18 mouse cellular contexts compared by ENCODE assay signal in genomic region chr15:25652368-25652767, GRCm38 (mm10). TPM values are rescaled to one million over a fixed set of nuclear protein-coding genes. Genes with fewer than 3 reads are reported as not detected.
A peak's percentile ranks its signal among the peaks of the same experiment; 100 is the strongest.
DNase-seq lines count a peak whose midpoint lies in the region; ATAC-seq and TF ChIP-seq lines count a peak whose summit lies in the region.
"Had no signal": no experiment of that assay in that cellular context is flagged by ENCODE, and none has a peak within 500 bp of the region (broad histone marks: within the 10 kb centered on the region; RNA-seq: fewer than 3 reads in every experiment).

No protein-coding gene starts in this region.

- no peak for ATAC-seq in liver, embryonic 12.5 days
- no peak for ATAC-seq in activated CD4-positive, CD25-positive, alpha-beta regulatory T cell, adult 4 months
- ATAC-seq: forebrain, embryonic 14.5 days had no signal

- no peak overlapping the region for H3K9ac ChIP-seq in liver, adult 2 months (ENCODE audit: low read depth, low read length)
- H3K9ac ChIP-seq in liver, embryonic 12.5 days = no peak overlapping the region
- no peak overlapping the region for H3K9ac ChIP-seq in ES-E14 (ENCODE audit: insufficient read depth, low read depth, low read length, poor library complexity, severe bottlenecking)
- H3K9ac ChIP-seq: heart, embryonic 13.5 days; limb, embryonic 15.5 days; neural tube, embryonic 13.5 days had no signal

- no peaks in the 10 kb centered on the region for H3K9me3 ChIP-seq in liver, embryonic 12.5 days (replicated peaks)
- H3K9me3 ChIP-seq in ES-E14 (ENCODE audit: control insufficient read depth, insufficient read depth, low read depth, low read length) = no peaks in the 10 kb centered on the region
- H3K9me3 ChIP-seq in limb, embryonic 10.5 days (replicated peaks) = 0 out of 2 replicates have a peak, but pooled peaks cover 2% of the 10 kb centered on the region
- H3K9me3 ChIP-seq: heart, embryonic 13.5 days; limb, embryonic 15.5 days; neural tube, embryonic 13.5 days had no signal

- no peak for DNase-seq in liver, adult 2 months (ENCODE audit: extremely low read depth, low read depth, low spot score)
- DNase-seq in ES-E14 (ENCODE audit: low read depth, low spot score) = no peak
- no peak for DNase-seq in limb, embryonic 10.5 days (ENCODE audit: low spot score)
- no peak for DNase-seq in ovary, postnatal 14 days (ENCODE audit: low spot score)
- DNase-seq: adrenal gland, postnatal 25 days; cerebellum, postnatal 10 days; heart, postnatal 14 days; kidney, adult 2 months; kidney, postnatal 10 days; lung, postnatal 4 days; midbrain, embryonic 14.5 days had no signal

- H3K79me2 ChIP-seq in liver, adult 2 months (ENCODE audit: control insufficient read depth, insufficient read depth, low read length) = peaks cover 68% of the 10 kb centered on the region
- peaks cover 100% of the 10 kb centered on the region for H3K79me2 ChIP-seq in myocyte (ENCODE audit: control insufficient read depth, insufficient read depth)

- H3K4me3 ChIP-seq in liver, adult 2 months (ENCODE audit: insufficient read depth, low read depth, low read length) = no peak overlapping the region
- H3K4me3 ChIP-seq in liver, embryonic 12.5 days = no peak overlapping the region
- H3K4me3 ChIP-seq in ES-E14 (ENCODE audit: insufficient read depth in 1 of 2, low read depth in 1 of 2, low read length in 2 of 2, poor library complexity in 1 of 2, severe bottlenecking in 1 of 2) (no peak overlapping the region), myocyte (no peak overlapping the region)
- no peak overlapping the region for H3K4me3 ChIP-seq in limb, embryonic 10.5 days
- H3K4me3 ChIP-seq: heart, embryonic 13.5 days; limb, embryonic 15.5 days; neural tube, embryonic 13.5 days had no signal

- H3K27ac ChIP-seq in liver, adult 2 months (replicated peaks; ENCODE audit: insufficient read depth, low read depth, low read length) = peak overlapping the region; percentile 47; the same call in 1 of the 2 replicates
- H3K27ac ChIP-seq in liver, embryonic 12.5 days = no peak overlapping the region
- no peak overlapping the region for H3K27ac ChIP-seq in ES-E14 (ENCODE audit: insufficient read depth, low read depth, low read length, poor library complexity, severe bottlenecking)
- H3K27ac ChIP-seq in limb, embryonic 10.5 days = peak overlapping the region; percentile 78; the same call in 1 of the 2 replicates
- H3K27ac ChIP-seq: heart, embryonic 13.5 days; limb, embryonic 15.5 days; neural tube, embryonic 13.5 days had no signal

- H3K4me2 ChIP-seq in liver, embryonic 12.5 days = no peak overlapping the region
- H3K4me2 ChIP-seq in myocyte (ENCODE audit: low read depth) = peak overlapping the region; percentile 81
- H3K4me2 ChIP-seq: heart, embryonic 13.5 days; limb, embryonic 15.5 days; neural tube, embryonic 13.5 days had no signal

- no peak for TF ChIP-seq CTCF in liver, adult 2 months (IDR thresholded peaks at IDR 0.05; ENCODE audit: low read depth, low read length)

- H3K4me1 ChIP-seq in liver, adult 2 months (ENCODE audit: control insufficient read depth, insufficient read depth, low read length) = peaks cover 28% of the 10 kb centered on the region
- H3K4me1 ChIP-seq in liver, embryonic 12.5 days = peaks cover 38% of the 10 kb centered on the region
- peaks cover 5 to 25% of the 10 kb centered on the region in 2 experiments; a peak in 3 of 4 replicates for H3K4me1 ChIP-seq in ES-E14 (ENCODE audit: control insufficient read depth in 2 of 2, insufficient read depth in 2 of 2, low read length in 2 of 2, poor library complexity in 1 of 2)
- peaks cover 78% of the 10 kb centered on the region for H3K4me1 ChIP-seq in limb, embryonic 10.5 days
- H3K4me1 ChIP-seq: neural tube, embryonic 13.5 days had no signal

- no peak overlapping the region for H3ac ChIP-seq in myocyte (ENCODE audit: control insufficient read depth, insufficient read length)

- no peak for TF ChIP-seq POLR2A in liver, adult 2 months (IDR thresholded peaks at IDR 0.05; ENCODE audit: extremely low read depth, insufficient read depth, low read length)
- no peak for TF ChIP-seq POLR2A in myocyte (IDR thresholded peaks at IDR 0.05; ENCODE audit: insufficient read length, low read depth)

- in situ Hi-C loops in ES-E14 (cut with MboI; ENCODE audit: low sequenced_read_pairs in 2 of 2, unreplicated experiment in 2 of 2) = no loop called here

- no peaks in the 10 kb centered on the region for H3K36me3 ChIP-seq in liver, adult 2 months (ENCODE audit: control insufficient read depth, insufficient read depth, low read length)
- no peaks in the 10 kb centered on the region for H3K36me3 ChIP-seq in liver, embryonic 12.5 days
- H3K36me3 ChIP-seq in ES-E14 (ENCODE audit: control insufficient read depth, insufficient read depth, low read length, poor library complexity, severe bottlenecking) (no peaks in the 10 kb centered on the region), myocyte (ENCODE audit: control insufficient read depth, insufficient read depth) (peaks cover 7% of the 10 kb centered on the region)
- H3K36me3 ChIP-seq in limb, embryonic 10.5 days = peaks cover 19% of the 10 kb centered on the region
- H3K36me3 ChIP-seq: heart, embryonic 13.5 days; limb, embryonic 15.5 days; neural tube, embryonic 13.5 days had no signal

- WGBS in liver, adult 2 months = 72% methylated on average over 5 of the region's 5 CpGs
- WGBS in liver, embryonic 12.5 days (ENCODE audit: insufficient replicate concordance) = 70% methylated on average over 5 of the region's 5 CpGs
- WGBS in limb, embryonic 10.5 days = 71% methylated on average over 5 of the region's 5 CpGs

- H3K27me3 ChIP-seq in liver, adult 2 months (ENCODE audit: control insufficient read depth, insufficient read depth, low read length) = no peaks in the 10 kb centered on the region
- H3K27me3 ChIP-seq in liver, embryonic 12.5 days (replicated peaks) = no peaks in the 10 kb centered on the region
- no peaks in the 10 kb centered on the region for H3K27me3 ChIP-seq in limb, embryonic 10.5 days (ENCODE audit: low read depth, poor library complexity, severe bottlenecking)
- H3K27me3 ChIP-seq in myocyte (ENCODE audit: control insufficient read depth, insufficient read depth, insufficient read length) = no peaks in the 10 kb centered on the region
- H3K27me3 ChIP-seq: limb, embryonic 15.5 days; neural tube, embryonic 13.5 days had no signal

TF ChIP-seq in ES-E14, 5 proteins besides CTCF, POLR2A, EP300 and RAD21:
- no peak for TF ChIP-seq CHD2 (IDR thresholded peaks at IDR 0.05; ENCODE audit: low read depth, low read length)
- TF ChIP-seq ZC3H11A (IDR thresholded peaks at IDR 0.05; ENCODE audit: borderline replicate concordance, low read depth, low read length) = no peak
- 0 out of 2 replicates have a peak, but pooled peaks have one; percentile 29 for TF ChIP-seq ZNF384 (IDR thresholded peaks at IDR 0.05; ENCODE audit: low read depth, low read length)

TF ChIP-seq in myocyte, 11 proteins besides CTCF, POLR2A, EP300 and RAD21:
- TF ChIP-seq SRF (IDR thresholded peaks at IDR 0.05; ENCODE audit: control insufficient read depth, insufficient read length, low read depth) (no peak), REST (IDR thresholded peaks at IDR 0.05; ENCODE audit: insufficient read depth, insufficient read length) (no peak), MYOD1 (IDR thresholded peaks at IDR 0.05; ENCODE audit: control insufficient read depth in 1 of 3, insufficient read length in 2 of 3, low read depth in 2 of 3) (no peak), POLR2AphosphoS2 (IDR thresholded peaks at IDR 0.05; ENCODE audit: insufficient read length, low read depth) (no peak), MYOG (IDR thresholded peaks at IDR 0.05; ENCODE audit: control insufficient read depth in 1 of 3, insufficient read depth in 1 of 3, insufficient read length in 2 of 3, low read depth in 2 of 3) (no peak), USF1 (IDR thresholded peaks at IDR 0.05; ENCODE audit: low read depth) (no peak), E2F4 (IDR thresholded peaks at IDR 0.05; ENCODE audit: insufficient read depth) (no peak), MAX (IDR thresholded peaks at IDR 0.05; ENCODE audit: low read depth) (no peak), TCF12 (IDR thresholded peaks at IDR 0.05; ENCODE audit: insufficient read depth, poor library complexity, severe bottlenecking) (no peak), TCF3 (IDR thresholded peaks at IDR 0.05; ENCODE audit: insufficient read length, low read depth) (no peak), CEBPB (IDR thresholded peaks at IDR 0.05; ENCODE audit: insufficient read depth, poor library complexity, severe bottlenecking) (no peak)

RNA-seq across cellular contexts. Expression of gene Myo10, which starts 30.0 kb away (rescaled TPM):
- total RNA-seq in liver, adult 2 months (2014; rRNA removed) = 21.4 and 21.5 TPM in 2 replicates
- 11.9 and 15.7 TPM in 2 replicates for polyA plus RNA-seq in liver, adult 2 months (2012; rRNA removed)
- 7.1 and 7.3 TPM in 2 replicates for polyA plus RNA-seq in liver, embryonic 12.5 days (2016; fragmentation: Nextera tagmentation; extraction: Ambion mirVana)
- 133 and 162 TPM in 2 replicates for total RNA-seq in ES-E14 (2012; rRNA removed)
- polyA plus RNA-seq in limb, embryonic 10.5 days (2016; fragmentation: Nextera tagmentation; extraction: Ambion mirVana) = 38.5 and 47.2 TPM in 2 replicates
- polyA plus RNA-seq in myocyte (2012; fragmentation: generic; extraction: Trizol) = 71.4 TPM
- 1 to 10 TPM in 1 of 2 experiments, under 1 TPM in 1; 0.60 to 1.4 TPM for polyA plus RNA-seq in activated CD4-positive, CD25-positive, alpha-beta regulatory T cell, adult 4 months (2017; shearing (Covaris generic))

Comparison
In these comparisons a context has a peak if more than half of its experiments do, and no peak if none do; other contexts are left out.
1. H3K27ac ChIP-seq: peak in liver, adult 2 months (single experiment) and limb, embryonic 10.5 days (single experiment); none in liver, embryonic 12.5 days (single experiment) and ES-E14 (single experiment).